Mouse (Mus musculus) bone marrow macrophage, adult 2 months (primary cell): Measurements from ENCODE around the gene Nt5c.

ENCODE experiments used
- CTCF ChIP-seq: IDR thresholded peaks from 2 replicates; pipeline ENCODE4 v1.5.1; 2012; ENCODE audit warnings: low read depth, mild to moderate bottlenecking, low read length, moderate library complexity
- POLR2A ChIP-seq: IDR thresholded peaks from 2 replicates; pipeline ENCODE4 v1.6.1; 2012; ENCODE audit warnings: mild to moderate bottlenecking, low read depth, low read length, borderline replicate concordance

- TF ChIP-seq CTCF: no peak
- no peak for TF ChIP-seq POLR2A
Observed at GRCm38 (mm10) chr11:115515021-115515420, 23.4 kb upstream of the Nt5c start.
